Mouse (Mus musculus) CH12.LX (cell line): ENCODE measurements around the gene Zswim5.

Experiments
- CHD1 ChIP-seq: IDR thresholded peaks from 2 replicates; pipeline ENCODE4 v1.6.1; 2012; ENCODE audit warnings: low read depth, low read length, improper control_type of control experiment, inconsistent platforms
- KAT2A ChIP-seq: IDR thresholded peaks from 2 replicates; pipeline ENCODE4 v1.6.1; 2012; ENCODE audit warnings: low read length, improper control_type of control experiment, inconsistent platforms; ENCODE audit not compliant: insufficient replicate concordance
- POLR2A ChIP-seq: IDR thresholded peaks from 2 replicates; pipeline ENCODE4 v1.6.1; 2011; ENCODE audit warnings: low read depth, mild to moderate bottlenecking, improper control_type of control experiment, low read length
- ZC3H11A ChIP-seq: IDR thresholded peaks from 2 replicates; pipeline ENCODE4 v1.6.1; 2012; ENCODE audit warnings: low read depth, mild to moderate bottlenecking, inconsistent platforms, low read length, improper control_type of control experiment

GRCm38 (mm10) chr4:116911202-116911601, 34.0 kb downstream of the Zswim5 start:
- no peak for TF ChIP-seq POLR2A
- TF ChIP-seq CHD1: no peak
- TF ChIP-seq ZC3H11A: no peak
- no peak for TF ChIP-seq KAT2A
